Mouse (Mus musculus) heart, adult 11 months (tissue): ENCODE results near the gene Bbs12.

Experiments
- DNase-seq: peaks from one replicate; pipeline ENCODE4 v3.0.0; 2022

Bbs12 gene

DNA sequence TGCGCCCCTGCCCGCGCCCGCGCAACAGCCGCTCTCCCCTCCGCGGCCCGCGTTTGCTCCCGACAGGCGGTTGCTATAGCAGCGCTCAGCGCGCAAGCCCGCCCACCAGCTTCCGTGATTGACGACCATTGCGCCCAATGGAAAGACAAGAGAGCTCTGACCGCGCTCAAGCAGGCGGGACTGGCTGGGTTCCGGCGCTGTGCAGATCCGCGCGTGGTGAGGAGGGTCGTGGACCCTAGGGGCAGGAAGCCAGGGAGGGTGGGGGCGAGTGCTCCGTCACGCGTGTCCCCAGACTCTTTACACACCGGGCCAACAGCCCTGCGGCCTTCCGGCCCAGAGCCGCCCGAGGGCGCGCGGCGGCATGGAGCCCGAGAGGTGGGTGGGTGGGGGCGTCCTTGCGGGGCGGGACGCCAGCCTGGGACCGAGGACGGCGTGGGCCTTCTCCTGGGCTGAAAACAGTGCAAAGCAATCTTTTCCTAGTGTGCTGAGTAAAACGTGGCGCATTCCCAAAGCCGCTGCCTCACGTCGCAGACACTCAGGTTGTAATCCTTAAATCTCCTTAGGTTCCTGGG is at the start of gene Bbs12, which contains the start of gene Cetn4:
Gene Bbs12 (plus strand): TSS at position 185 of the 572 bp plus-strand sequence.
Gene Cetn4 (minus strand): TSS at position 339 of the 572 bp plus-strand sequence.
- peak; percentile 99 for DNase-seq

GRCm38 (mm10) chr3:37268338-37268737 is 44.0 kb upstream of the Bbs12 start:
- no peak for DNase-seq

DNA sequence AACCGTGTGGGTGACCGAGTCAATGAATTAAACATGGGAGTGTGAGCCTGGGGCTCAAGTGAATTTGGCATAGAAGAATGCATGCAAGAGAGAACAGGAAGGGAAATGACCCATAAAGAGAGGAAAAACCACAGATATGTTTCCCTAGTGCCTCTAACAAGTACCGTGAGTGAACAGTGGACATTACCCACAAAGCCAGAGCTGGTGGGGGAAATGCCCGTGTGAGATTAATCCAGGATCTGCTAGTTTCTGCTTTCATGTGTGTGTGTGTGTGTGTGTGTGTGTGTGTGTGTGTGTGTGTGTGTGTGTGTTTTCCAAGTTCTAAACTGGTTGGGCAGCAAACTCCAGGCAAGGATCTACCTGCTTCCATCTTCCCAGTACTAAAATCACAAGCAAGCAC is 42.4 kb upstream of the Bbs12 start:
- peak; percentile 73 for DNase-seq

GRCm38 (mm10) chr3:37271209-37271608 is 41.1 kb upstream of the Bbs12 start:
- DNase-seq = peak; percentile 88

- DNase-seq = no peak
Observed at GRCm38 (mm10) chr3:37273092-37273491, 39.3 kb upstream of the Bbs12 start.

- no peak for DNase-seq
Observed at GRCm38 (mm10) chr3:37274661-37275060, 37.7 kb upstream of the Bbs12 start.

DNA sequence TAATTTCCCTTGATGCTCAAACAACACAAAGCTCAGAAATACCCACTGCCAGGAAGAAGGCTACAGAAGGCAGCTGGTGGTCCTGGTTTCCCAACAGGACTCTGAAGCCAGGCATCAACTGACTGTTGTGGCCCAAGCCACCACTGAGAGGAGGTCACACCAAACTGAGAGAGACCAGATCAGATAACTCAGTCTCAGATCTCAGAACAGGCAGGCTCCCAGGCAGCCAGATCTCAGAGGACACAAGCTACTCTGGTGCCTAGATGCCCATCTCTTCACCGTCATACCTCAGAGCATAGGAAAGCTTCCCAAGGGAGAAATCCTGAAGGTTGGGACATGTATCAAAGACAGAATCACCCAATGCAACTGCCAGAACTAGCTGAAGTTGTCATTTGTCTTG is 32.1 kb upstream of the Bbs12 start:
- peak; percentile 54 for DNase-seq

DNA sequence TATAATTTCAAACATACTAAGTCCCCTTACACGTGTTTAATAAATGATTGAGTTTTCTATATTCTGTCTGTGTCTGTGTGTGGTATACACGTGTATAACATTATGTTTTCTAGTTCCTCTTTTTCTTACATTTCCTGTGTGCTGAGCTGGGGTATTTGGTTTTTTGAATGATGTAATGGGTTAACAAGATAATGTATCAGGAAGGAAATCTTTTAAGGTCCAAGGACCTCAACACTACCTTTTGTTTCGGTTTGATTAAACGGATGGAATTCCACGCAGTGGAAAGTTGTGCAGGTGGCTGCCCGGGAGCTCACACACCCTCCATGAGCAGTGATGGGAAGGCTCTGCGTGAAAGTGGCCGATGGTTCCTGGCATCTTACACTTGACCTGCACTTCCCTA is 31.5 kb upstream of the Bbs12 start:
- DNase-seq = peak; percentile 22

GRCm38 (mm10) chr3:37282299-37282922 is 29.9 kb upstream of the Bbs12 start:
- DNase-seq = peak; percentile 64

DNA sequence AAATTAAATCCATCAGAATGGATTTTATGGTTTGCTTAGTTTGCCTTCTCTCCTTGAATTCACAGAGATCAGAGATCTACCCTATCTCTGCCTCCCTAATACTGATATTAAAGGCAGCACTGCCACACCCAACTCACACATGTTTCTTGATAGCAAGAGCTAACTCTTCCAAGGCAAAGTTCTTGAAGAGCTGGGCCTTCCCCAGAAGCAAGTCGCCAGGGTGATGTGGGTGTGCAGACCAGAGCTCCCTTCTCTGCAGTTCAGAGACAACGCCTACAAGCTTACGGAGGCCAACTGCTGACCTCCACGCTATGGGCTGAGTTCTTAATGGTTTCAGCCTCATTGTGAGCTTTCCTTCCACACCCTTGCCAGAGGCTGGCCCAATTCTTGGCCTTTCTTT is 29.1 kb upstream of the Bbs12 start:
- no peak for DNase-seq

GRCm38 (mm10) chr3:37289237-37289636 is 23.1 kb upstream of the Bbs12 start:
- no peak for DNase-seq

DNA sequence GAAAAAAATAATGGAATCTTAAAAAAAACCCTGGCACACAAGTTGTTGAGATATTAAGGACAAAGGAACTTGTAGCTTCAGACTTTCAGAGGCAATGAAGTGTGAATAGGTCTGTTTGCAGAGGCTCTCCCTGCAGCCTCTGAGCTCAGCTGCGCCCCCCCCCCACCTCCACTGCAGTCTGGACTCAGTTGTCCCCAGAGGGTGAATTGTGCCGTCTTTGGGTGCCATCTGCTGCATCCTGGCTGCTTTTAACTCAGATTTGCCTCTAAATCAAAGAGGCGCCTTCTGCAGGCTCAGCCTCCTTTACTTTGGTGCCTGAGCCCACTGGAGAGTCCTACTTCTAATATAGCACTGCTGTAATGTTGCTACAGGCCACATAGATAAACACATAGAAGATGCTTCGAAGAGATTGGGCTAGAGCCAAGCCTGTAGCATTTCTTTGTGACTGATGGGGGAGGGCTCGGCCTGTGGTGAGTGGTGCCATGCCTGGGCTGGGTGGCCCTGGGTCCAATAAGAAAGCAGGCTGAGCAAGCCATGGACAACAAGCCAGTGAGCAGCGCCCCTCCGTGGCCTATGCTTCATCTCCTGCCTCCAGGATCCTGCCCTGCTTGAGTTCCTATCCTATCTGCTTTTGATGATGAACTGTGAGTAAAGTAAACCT is 21.3 kb upstream of the Bbs12 start:
- peak; percentile 69 for DNase-seq

DNA sequence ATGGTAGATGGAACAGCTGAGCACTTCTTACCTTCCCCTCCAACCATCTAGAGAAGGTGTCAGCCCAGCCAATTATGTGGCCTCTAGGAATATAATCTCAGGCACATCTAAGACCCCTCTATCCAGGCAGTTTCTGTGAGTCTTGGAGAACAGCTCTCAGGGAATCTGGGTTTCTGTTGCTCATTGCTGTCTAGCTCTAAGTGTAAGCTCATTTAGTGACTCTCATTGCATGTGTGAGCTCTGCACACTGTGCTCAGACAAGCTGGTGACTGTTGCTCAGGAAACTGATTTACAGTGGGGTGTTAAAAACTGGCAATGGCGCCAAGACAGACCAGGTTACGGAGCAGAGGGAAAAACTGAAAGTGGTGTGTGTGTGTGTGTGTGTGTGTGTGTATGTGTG is 20.4 kb upstream of the Bbs12 start:
- DNase-seq = peak; percentile 52

DNA sequence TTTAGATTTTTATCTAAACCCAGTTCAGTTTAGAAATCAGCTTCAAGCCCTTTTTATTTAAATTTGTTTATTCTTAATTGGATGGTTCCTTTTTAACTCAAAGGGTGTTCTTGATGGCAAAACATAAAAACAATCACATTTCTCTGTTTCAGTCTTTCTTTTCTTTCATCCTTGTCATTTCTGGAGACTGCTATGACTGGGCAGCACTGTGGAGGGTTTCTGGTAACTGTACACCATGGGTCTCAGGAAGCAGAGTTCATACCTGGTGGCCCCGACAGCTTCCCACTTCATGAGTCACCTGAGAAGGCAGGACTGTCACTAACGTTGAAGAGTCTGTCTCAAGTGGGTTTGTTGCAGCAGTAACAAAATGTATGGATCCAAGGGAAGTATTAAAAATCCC is 19.7 kb upstream of the Bbs12 start:
- DNase-seq = peak; percentile 4

DNA sequence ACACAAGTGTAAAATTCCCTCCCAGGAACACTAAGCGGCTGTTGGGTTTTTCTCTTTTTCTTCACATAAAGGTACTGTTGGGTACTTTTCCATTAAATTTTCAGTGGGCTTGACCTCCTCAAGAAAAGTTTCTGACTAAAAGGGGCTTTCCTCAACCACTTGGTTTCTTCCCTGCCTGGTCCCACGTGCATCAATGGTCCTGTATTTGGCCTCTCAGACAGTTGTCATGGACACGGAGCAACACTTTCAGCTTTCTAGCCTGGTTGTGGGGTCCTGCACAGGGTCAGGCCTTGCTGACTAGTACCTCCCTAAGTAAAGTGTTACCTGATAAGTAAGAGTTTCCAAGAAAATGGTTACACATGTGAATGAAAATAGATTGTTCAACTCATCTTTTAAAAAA is 12.9 kb upstream of the Bbs12 start:
- peak; percentile 68 for DNase-seq

DNA sequence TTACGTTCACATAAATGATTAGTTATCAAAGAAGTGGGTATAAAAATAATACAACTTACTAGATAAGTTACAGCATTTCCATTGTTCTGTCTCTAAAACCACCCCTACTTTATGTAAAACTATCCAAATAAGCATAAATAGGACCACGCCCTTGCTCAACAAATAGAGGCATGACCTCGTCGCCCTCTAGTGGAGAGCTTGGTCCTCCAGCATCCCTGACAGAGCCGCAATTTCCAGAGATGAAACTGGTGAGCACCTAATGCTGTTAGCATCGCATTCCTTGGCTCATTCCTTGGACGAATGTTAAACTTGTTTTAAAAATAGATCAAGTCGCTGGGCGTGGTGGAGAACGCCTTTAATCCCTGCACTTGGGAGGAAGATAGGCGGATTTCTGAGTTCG is 9.7 kb upstream of the Bbs12 start:
- DNase-seq = peak; percentile 86

- peak; percentile 63 for DNase-seq
Observed at GRCm38 (mm10) chr3:37303392-37304139, 8.8 kb upstream of the Bbs12 start.

DNA sequence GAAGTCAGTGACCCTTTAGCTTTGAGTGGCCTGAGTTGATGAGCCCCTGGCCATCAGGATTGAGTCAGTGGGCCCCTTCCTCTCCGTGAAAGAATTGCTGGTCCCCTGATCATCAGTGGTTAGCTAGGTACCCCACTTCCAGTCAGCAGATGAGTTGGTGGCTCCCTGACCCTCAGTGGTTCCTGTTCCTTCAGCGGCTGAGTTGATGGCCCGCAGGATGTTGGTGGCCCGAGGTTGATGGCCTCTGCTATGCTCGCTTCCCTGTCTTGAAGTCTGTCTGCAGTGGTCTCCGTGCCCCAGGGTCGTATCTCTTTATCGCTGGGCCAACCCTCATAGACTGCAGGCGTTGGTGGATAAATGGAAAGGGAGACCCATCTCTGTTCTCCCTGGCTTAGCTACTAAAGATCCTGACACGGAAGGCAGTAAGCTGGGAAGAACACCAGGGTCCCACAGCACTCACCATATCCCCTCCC is 421 bp upstream of the Bbs12 start:
- DNase-seq = no peak

DNA sequence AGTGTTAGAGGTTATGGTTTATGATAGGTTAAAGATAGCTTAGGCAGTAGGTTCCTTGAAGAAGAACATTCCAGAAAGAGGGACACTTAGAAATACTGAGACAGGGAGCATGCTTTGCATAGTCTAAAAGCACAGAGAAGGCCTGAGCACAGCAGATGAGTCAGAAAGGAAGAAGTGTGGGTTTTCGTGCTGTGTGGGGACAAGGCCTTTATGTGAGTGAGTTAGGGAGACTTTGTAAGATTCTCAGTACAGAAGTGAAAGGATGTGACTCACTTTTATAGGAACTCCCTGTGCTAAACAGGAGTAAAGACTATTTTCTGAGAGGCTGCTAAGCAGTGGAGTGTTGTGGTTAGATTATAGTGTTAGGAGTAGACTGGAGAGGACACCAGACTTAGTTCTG is 1.0 kb downstream of the Bbs12 start:
- peak; percentile 86 for DNase-seq

DNA sequence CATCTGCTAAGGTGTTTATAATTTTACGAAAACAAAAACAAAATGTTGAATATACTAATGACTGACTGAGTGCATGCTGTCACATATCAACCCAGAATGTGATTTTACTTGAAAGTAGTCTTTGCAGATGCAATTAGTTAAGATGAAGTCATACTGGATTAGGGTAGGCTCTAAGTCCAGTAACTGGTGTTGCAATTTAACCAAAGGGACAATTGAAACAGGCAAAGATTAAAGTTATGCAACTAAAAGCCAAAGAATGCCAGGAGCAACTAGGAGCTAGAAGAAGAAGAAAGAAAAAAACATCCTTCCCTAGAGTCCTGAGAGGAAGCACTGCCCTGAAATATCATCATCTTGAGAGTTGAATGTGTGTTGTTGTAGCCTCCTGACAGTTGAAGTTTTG is 3.9 kb downstream of the Bbs12 start:
- no peak for DNase-seq

DNA sequence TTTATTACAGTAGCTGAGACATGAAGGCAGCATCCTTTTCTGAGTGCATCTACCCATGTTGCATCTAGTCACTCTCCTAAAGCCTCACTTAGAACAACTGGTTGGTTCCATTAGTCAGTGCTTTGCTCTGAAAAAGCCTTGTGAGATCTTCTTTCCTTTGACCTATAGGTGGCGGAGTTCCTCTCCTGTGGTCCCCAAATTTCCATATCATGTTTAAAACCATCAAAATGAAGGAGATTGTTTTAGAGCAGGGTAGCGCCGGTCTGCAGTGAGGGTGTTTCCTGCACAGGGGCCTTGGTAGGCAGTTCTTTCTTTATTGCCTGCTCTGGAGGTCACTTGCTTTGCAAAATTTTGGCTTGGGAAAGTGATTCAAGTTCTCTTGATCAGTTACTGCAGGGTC is 12.0 kb downstream of the Bbs12 start:
- no peak for DNase-seq

GRCm38 (mm10) chr3:37325317-37326112 is 13.2 kb downstream of the Bbs12 start:
- DNase-seq = no peak

- DNase-seq = no peak
Observed at GRCm38 (mm10) chr3:37326627-37327026, 14.3 kb downstream of the Bbs12 start.
